Mouse (Mus musculus) neural tube, embryonic 11.5 days (tissue): ENCODE results near the gene Mtus2. TPM values are rescaled to one million over a fixed set of nuclear protein-coding genes. Genes with fewer than 3 reads are reported as not detected.
"Not testable (repeated sequence)": the region's sequence is repeated elsewhere in the genome, so short reads cannot be mapped to it uniquely, and the experiment has no call there.

Source experiments
- ATAC-seq: fragments of 200-750 bp; cut with Nextera tagmentation; 2 replicates; pipeline ENCODE4 v1.8.0; 2017; ENCODE audit warnings: moderate number of reproducible peaks, mild to moderate bottlenecking, moderate TSS enrichment, moderate library complexity; ENCODE audit not compliant: insufficient read depth, low FRiP score, low TSS enrichment
- DNase-seq: peaks from one replicate; pipeline ENCODE4 v3.0.0-alpha.2; 2015; ENCODE audit warnings: low spot score
- H3K27ac ChIP-seq: fragments of 300-500 bp; sonication (generic); 2 replicates; pipeline ENCODE4 v1.5.1; 2014; ENCODE audit warnings: low read depth, mild to moderate bottlenecking, low read length
- H3K27me3 ChIP-seq: fragments of 300-500 bp; sonication (generic); 2 replicates; pipeline ENCODE4 v1.6.1; 2014; ENCODE audit warnings: mild to moderate bottlenecking, low read length, mixed read lengths; ENCODE audit not compliant: control insufficient read depth, insufficient read depth
- H3K36me3 ChIP-seq: fragments of 300-500 bp; sonication (generic); 2 replicates; pipeline ENCODE4 v1.6.1; 2014; ENCODE audit warnings: mild to moderate bottlenecking, low read length, moderate library complexity, mixed read lengths; ENCODE audit not compliant: control insufficient read depth, insufficient read depth
- H3K4me1 ChIP-seq: fragments of 300-500 bp; sonication (generic); 2 replicates; pipeline ENCODE4 v1.6.1; 2014; ENCODE audit warnings: low read length, mixed read lengths; ENCODE audit not compliant: control insufficient read depth, insufficient read depth
- H3K4me2 ChIP-seq: fragments of 300-500 bp; sonication (generic); 2 replicates; pipeline ENCODE4 v1.6.1; 2014; ENCODE audit warnings: low read depth, mild to moderate bottlenecking, moderate library complexity
- H3K4me3 ChIP-seq: fragments of 300-500 bp; sonication (generic); 2 replicates; pipeline ENCODE4 v1.5.1; 2014; ENCODE audit warnings: low read depth, low read length
- H3K9ac ChIP-seq: fragments of 300-500 bp; sonication (generic); 2 replicates; pipeline ENCODE4 v1.6.1; 2014; ENCODE audit warnings: mild to moderate bottlenecking, low read length
- H3K9me3 ChIP-seq: fragments of 300-500 bp; sonication (generic); 2 replicates; pipeline ENCODE4 v1.6.1; 2016; ENCODE audit warnings: low read length; ENCODE audit not compliant: control insufficient read depth
- WGBS: fragments of 180-500 bp; shearing (Covaris S2); extraction: QIAGEN DNeasy Blood & Tissue Kit; methylation state at CpG from one replicate; pipeline ENCODE4 v1.1.7; 2014; 5-methylcytosine and 5-hydroxymethylcytosine counted together
- polyA plus RNA-seq: library from polyadenylated mRNA; unstranded; fragments of >200 nt; fragmentation: Nextera tagmentation; extraction: Ambion mirVana; gene quantifications from 2 replicates; pipeline ENCODE4 v1.2.1, GENCODE M21; 2014

Gene Mtus2
- polyA plus RNA-seq, 1 experiment from 2014 or later: 27.5 TPM

DNA sequence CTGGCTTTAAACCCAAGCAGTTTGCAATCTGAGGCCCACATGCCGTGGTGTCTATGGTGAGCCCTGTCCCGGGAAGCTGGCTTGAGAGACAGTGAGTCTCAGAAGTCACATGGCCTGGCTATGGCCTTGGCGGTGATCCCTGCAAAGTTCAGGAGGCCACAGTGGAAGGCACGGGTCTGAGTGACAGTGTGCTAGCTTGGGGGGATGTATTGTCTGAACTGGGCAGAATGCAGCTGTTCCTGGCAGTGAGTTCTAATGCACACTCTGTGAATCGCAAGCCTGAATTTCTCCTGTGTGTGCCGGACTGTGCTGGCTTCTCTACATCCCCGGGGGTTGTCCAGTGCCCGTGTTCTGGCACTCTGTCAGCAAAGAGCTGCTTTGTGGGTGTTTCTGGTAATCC, 202.2 kb downstream of the Mtus2 start:
- ATAC-seq (no peak), DNase-seq (no peak)
- Histone ChIP-seq H3K4me3 (no peak overlapping the region), H3K27ac (no peak overlapping the region), H3K27me3 (no peaks in the 10 kb centered on the region), H3K4me2 (no peak overlapping the region), H3K36me3 (no peaks in the 10 kb centered on the region), H3K9ac (no peak overlapping the region), H3K4me1 (no peaks in the 10 kb centered on the region), H3K9me3 (no peaks in the 10 kb centered on the region)
- WGBS: 60% methylated on average over 8 of the region's 8 CpGs

GRCm38 (mm10) chr5:148160529-148161154, 203.5 kb downstream of the Mtus2 start:
- H3K4me1 ChIP-seq: no peaks in the 10 kb centered on the region
- ATAC-seq: peak; percentile 61; the same call in 1 of the 2 replicates
- 68% methylated on average over 17 of the region's 17 CpGs for WGBS

DNA sequence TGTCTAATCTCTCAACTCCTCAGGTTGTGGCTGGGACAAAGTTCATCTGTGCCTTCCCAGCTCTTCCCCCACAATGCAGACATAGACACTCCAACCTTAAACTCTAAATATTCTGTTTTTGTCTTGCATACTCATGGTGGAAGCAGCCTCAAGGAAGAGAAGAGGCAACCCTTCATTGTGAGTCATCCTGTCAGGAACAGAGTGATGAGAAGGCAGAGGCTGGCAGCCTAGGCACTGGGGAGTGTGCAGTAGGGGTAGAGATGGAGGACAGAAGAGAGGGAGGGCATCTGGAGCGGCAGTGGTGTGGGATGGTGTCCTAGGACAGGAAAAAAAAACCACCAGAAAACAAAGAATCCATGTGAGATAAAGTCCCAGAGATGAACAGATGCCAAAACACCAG, 208.0 kb downstream of the Mtus2 start:
- Histone ChIP-seq H3K4me1 (no peaks in the 10 kb centered on the region), H3K9ac (no peak overlapping the region), H3K27ac (no peak overlapping the region), H3K4me2 (no peak overlapping the region), H3K4me3 (no peak overlapping the region), H3K36me3 (no peaks in the 10 kb centered on the region), H3K27me3 (no peaks in the 10 kb centered on the region), H3K9me3 (no peaks in the 10 kb centered on the region)
- 93% methylated on average over 1 of the region's 1 CpGs for WGBS
- ATAC-seq (no peak), DNase-seq (no peak)

More at GRCm38 (mm10) chr5:148160529-148161154, 203.5 kb downstream of the Mtus2 start:
- no peaks in the 10 kb centered on the region for H3K36me3 ChIP-seq
- no peaks in the 10 kb centered on the region for H3K9me3 ChIP-seq
- no peak overlapping the region for H3K4me2 ChIP-seq
- no peaks in the 10 kb centered on the region for H3K27me3 ChIP-seq
- H3K27ac ChIP-seq: no peak overlapping the region
- no peak overlapping the region for H3K4me3 ChIP-seq
- DNase-seq: no peak
- H3K9ac ChIP-seq: no peak overlapping the region

DNA sequence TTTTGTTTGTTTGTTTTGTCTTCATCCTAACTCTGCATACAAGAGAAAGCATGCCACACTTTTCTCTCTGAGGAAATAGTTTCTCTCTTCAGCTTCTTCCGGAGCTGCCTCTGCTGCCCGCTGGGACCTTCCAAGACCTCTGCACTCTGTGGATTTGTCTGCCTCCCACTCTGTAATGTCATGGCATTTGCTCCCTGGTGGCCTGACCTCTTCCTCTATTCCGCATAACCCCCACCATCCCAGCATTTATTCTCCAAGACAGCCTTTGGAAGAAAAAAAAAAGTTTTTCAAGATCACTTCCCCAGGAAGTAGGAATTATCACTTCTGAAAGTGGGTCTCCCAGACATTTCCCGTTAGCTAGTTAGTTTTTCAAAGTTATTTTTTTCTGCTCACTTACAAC, 218.0 kb downstream of the Mtus2 start:
- DNase-seq (no peak), ATAC-seq (no peak)
- H3K36me3 ChIP-seq: no peaks in the 10 kb centered on the region
- 40% methylated on average over 4 of the region's 4 CpGs for WGBS
- H3K9me3 ChIP-seq: no peaks in the 10 kb centered on the region; the same call in 1 of the 2 replicates
- H3K27ac ChIP-seq: no peak overlapping the region
- H3K4me1 ChIP-seq: no peaks in the 10 kb centered on the region
- no peak overlapping the region for H3K4me2 ChIP-seq
- H3K4me3 ChIP-seq: no peak overlapping the region
- no peak overlapping the region for H3K9ac ChIP-seq
- no peaks in the 10 kb centered on the region for H3K27me3 ChIP-seq

DNA sequence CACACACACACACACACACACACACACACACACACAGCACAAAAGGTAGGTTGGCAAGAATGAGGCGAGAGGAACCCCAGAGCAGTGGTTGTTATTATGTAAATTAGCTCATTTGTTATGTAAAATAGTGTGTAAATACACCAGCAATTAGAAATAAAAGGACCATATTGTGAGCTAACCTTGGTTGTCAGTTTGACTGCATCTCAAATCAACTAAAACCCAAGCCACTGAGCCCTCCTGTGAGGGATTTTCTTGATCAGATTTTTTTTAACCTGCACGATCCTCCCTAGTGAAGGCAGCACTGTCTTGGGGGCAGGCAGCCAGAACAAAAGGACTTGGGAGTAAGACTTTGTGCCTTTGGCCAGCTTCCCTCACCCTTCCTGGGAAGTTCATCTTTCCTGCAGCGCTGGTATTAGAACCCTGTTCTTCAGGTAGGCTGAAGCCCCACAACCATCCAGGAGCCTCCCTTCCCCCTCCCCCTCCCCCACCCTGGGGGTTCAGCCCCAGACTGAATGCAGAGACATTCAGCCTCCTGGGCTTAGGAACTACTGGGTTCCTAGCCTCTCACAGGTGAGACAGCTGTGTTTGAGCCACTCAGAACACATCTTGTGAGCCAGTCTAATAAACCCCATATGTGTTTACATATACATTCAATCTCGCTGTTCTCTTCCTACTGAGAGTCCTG, 218.8 kb downstream of the Mtus2 start:
- H3K4me2 ChIP-seq: no peak overlapping the region
- H3K9me3 ChIP-seq: no peaks in the 10 kb centered on the region; the same call in 1 of the 2 replicates
- no peaks in the 10 kb centered on the region for H3K36me3 ChIP-seq
- no peaks in the 10 kb centered on the region for H3K4me1 ChIP-seq
- H3K9ac ChIP-seq: no peak overlapping the region
- 57% methylated on average over 4 of the region's 4 CpGs for WGBS
- ATAC-seq: peak; percentile 55; the same call in 1 of the 2 replicates
- H3K27me3 ChIP-seq: no peaks in the 10 kb centered on the region
- DNase-seq: no peak
- no peak overlapping the region for H3K4me3 ChIP-seq
- no peak overlapping the region for H3K27ac ChIP-seq

DNA sequence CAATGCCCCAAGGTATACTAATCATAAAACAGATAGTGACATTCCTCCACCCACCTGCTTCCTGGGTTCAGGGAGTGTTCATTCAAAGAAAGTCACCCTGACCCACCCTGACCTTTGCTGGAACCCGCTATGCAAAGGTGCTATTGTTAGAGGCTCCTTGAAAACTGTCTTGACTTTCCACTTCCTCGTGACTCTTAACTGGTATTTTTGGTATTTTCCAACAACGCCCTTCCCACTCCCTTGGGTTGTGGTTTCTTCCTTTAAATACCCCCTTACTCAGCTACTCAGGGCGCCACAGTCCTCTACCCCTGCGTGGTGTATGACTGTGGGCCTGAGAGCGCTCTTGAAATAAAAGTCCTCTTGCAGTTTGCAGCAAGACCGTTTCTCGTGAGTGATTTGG, 219.4 kb downstream of the Mtus2 start:
- not testable (repeated sequence) for H3K9ac ChIP-seq, H3K27ac ChIP-seq, H3K36me3 ChIP-seq, H3K27me3 ChIP-seq, ATAC-seq, DNase-seq, H3K4me3 ChIP-seq, H3K4me1 ChIP-seq, H3K9me3 ChIP-seq, H3K4me2 ChIP-seq
- 86% methylated on average over 8 of the region's 8 CpGs for WGBS

- Histone ChIP-seq H3K4me3 (no peak overlapping the region), H3K4me1 (no peaks in the 10 kb centered on the region), H3K27ac (no peak overlapping the region), H3K9me3 (no peaks in the 10 kb centered on the region; the same call in 1 of the 2 replicates), H3K9ac (no peak overlapping the region), H3K27me3 (no peaks in the 10 kb centered on the region), H3K4me2 (no peak overlapping the region), H3K36me3 (no peaks in the 10 kb centered on the region)
- ATAC-seq (no peak), DNase-seq (no peak)
- WGBS: 86% methylated on average over 7 of the region's 7 CpGs
These were observed 222.1 kb downstream of the Mtus2 start for GRCm38 (mm10) chr5:148179231-148179630.

DNA sequence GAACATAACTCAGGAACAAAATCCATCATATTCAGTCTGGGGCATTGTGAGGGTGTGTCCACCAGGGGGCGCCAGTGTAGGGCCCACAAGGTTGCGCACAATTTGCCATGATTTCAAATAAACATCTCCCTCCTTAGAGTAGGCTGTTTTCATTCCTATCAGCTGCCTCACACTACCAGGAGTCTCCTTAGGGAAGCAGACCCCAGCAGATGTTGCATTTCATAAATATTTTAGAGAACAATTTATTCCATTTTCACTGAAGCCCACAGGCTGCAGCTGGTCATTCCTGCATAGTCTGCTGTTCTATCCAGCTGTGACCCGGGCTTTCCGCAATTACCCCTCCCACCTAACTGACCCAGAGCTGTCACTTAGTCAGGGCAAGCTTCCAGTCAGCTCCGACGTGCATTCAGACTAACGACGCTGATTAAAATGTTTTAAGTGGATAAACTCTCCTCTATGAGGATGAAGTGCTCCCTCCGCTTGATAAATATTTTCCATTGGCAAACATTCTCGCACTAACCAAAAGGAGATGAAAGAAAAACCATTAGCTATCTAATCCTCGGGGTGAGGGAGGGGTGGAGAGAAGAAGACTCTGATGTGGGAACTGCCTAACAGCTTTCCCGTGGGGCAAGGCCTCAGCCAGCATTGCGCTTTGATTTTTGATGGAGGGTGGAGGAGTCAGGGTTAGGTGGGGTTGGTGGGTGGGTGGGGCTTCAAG, 223.6 kb downstream of the Mtus2 start:
- H3K27me3 ChIP-seq: no peaks in the 10 kb centered on the region
- peak; percentile 38; the same call in 1 of the 2 replicates for ATAC-seq
- H3K9me3 ChIP-seq: no peaks in the 10 kb centered on the region; the same call in 1 of the 2 replicates
- H3K4me1 ChIP-seq: no peaks in the 10 kb centered on the region
- no peak overlapping the region for H3K4me3 ChIP-seq
- H3K27ac ChIP-seq: no peak overlapping the region
- no peaks in the 10 kb centered on the region for H3K36me3 ChIP-seq
- no peak overlapping the region for H3K4me2 ChIP-seq
- WGBS: 27% methylated on average over 13 of the region's 13 CpGs
- peak; percentile 39 for DNase-seq
- H3K9ac ChIP-seq: 0 out of 2 replicates have a peak overlapping the region, but pooled peaks have one; percentile 0
